Mouse (Mus musculus): ENCODE results near the gene Tada3. TPM values are rescaled to one million over a fixed set of nuclear protein-coding genes. Genes with fewer than 3 reads are reported as not detected.

Gene Tada3
- total RNA-seq, 4 experiments from 2014 or later = 43.4 to 49.8 (median 47.7) TPM

DNA sequence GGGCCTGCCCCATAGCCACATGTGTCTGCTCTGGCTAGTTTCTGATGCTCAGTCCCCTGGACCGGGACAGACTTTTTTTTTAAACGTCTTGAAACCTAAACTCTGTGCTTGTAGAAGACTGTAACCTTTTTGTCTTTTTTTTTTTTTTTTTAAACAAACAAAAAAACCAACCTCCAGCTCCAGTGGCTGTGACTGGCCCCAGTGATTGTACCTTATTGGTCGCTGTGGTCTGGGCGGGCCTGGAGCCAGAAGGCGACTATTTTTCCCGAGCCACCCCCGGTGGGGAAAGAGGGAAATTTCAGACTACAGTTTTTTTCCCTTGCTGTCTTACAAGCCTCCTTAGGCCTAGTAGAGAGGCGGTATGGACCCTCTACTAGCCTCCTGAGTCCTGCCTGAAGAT, 11.3 kb upstream of the Tada3 start, which contains the start of gene Ttll3:
Gene Ttll3 (plus strand): TSS at position 301 of the 400 bp plus-strand sequence.
- DNase-seq (ENCODE audit: low spot score in 2 of 2) = no peak

DNA sequence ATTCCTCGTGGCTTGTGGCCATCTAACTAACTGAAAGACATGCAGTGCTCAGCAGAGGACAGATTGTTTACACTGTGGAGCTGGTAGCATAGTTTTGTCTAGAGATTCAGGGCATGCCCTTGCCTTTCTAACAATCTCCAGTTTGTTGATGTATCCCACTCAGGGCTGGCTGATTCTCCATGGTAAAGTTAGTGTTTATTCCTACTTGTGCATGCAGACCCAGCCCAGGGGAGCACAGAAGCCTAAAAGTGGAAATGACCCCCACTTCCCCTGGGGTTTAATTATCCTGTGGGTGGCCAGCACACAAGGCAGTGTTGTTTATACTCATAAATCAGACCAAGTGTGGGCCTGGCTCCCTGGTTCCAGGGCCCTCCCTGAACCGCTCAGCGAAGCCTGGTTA, 8.3 kb upstream of the Tada3 start:
- no peak for DNase-seq (ENCODE audit: low spot score in 2 of 2)

DNA sequence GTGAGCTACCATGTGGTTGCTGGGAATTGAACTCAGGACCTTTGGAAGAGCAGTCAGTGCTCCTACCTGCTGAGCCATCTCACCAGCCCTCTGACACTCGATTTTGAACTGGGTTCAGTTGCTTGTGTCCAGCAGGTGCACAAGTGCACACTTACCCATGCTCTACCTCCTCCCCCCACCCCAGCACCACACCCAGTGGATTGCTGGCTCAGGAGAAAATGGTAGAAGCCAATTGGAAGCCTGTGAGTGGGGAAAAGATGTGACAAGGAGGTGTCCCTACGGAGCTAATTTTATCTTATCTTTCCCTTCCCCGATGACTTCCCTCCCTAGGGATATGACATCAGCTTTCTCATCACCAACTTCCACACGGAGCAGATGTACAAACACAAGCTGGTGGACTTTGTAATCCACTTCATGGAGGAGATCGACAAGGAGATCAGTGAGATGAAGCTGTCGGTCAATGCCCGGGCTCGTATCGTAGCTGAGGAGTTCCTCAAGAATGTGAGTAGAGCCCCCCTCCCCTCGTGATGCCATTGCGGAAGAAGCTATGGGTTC, 7.6 kb upstream of the Tada3 start:
- no peak for DNase-seq (ENCODE audit: low spot score in 2 of 2)

DNA sequence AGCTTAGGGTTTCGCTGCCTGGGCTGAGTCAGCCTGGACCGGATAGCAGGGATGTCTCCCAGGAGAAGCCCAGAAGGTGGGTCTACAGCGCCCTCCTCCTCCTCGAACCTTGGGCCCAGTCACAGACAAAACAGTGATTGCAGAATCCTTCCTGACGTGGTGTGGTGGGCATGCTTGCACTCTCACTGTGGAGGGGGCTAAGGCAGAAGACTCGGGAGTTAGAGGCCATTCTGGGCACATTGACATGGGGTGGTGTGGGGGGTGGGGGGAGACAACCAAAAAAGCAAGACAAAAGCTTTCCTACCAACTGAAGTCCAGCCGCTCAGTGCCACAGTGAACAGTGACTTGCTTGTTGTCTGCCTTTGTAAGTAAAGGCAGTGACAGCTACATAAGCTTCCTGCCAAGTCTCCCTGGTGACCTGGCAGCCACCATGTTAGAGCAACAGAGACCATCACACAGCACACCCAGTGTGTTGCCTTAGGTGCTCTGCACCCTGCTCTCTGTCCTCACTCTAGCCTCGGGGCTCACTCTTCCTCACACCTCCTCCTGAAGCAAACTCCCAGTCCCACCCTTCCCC, 6.8 kb upstream of the Tada3 start:
- DNase-seq (ENCODE audit: low spot score in 2 of 2) = peak; percentile 49 to 64

DNA sequence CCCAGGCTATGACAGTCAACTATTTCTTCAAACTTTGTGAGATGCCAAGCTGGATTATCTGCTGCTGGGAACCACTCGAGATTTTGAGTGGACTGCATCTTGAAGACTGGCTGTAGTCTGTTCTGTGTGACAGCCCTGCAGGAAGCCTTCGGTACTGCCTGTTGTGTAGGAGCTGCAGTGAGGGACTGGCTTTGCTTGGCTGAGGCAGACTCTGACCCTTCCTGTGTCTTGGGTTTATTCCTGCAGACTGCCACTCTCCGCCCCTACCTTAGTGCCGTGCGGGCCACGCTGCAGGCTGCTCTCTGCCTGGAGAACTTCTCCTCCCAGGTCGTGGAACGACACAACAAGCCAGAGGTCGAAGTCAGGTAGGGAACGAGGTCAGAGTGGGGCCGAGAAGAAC, 2.8 kb upstream of the Tada3 start:
- no peak for DNase-seq (ENCODE audit: low spot score in 2 of 2)

DNA sequence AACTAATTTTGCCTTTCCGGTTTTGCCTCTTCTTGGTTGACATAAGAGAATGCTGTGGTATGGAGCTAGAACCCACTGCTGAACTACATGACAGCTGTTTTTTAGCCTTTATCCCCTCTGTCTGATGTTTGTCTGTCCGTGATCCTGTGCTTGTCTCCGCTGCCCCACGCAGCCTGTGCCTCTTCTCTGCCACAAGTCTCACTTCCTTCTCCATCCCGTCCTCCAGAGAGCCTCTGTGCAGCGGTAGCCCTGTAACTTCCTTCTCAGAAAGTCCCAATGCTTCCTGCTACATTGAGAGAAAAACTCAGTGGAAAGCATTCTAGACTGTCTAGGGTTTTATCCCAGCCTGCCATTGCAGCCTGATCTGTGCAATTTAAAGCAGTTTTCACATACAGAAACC, 1.6 kb upstream of the Tada3 start:
- no peak for DNase-seq (ENCODE audit: low spot score in 2 of 2)

DNA sequence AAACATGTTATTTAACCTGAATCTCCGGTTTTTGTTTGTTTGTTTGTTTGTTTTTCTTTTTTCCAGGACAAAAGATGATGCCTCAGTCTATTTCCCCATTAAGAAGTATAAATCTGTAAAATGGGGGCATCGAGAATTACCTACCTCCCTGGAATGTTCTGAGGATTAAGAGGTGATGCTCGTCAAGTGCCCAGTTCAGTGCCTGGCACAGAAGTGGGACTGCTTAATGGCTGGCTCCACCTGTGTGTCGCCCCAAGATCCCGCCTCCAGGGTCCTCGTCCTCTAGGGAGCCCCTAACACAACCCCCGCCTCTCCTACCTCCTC, 549 bp downstream of the Tada3 start:
- no peak for DNase-seq (ENCODE audit: low spot score in 2 of 2)

DNA sequence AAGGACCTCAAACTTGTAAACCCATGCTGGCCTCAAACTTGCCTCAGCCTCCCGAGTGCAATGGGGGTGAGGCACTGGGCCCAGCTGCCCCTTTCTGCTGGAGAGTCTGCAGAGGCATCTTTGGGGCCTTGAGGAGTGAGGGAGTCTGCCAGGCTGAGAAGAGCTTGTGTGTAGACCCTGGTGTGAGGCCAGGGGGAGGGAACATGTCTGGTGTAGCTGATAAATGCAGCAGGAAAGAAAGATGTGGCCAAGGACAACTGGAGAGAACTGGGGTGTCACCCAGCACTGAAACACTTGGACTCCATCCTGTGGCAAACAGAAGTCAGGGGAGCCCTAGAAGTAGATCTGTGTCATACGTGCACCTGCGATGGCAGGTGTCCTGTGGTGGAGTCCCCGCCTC, 4.2 kb downstream of the Tada3 start:
- no peak for DNase-seq (ENCODE audit: low spot score in 2 of 2)

DNA sequence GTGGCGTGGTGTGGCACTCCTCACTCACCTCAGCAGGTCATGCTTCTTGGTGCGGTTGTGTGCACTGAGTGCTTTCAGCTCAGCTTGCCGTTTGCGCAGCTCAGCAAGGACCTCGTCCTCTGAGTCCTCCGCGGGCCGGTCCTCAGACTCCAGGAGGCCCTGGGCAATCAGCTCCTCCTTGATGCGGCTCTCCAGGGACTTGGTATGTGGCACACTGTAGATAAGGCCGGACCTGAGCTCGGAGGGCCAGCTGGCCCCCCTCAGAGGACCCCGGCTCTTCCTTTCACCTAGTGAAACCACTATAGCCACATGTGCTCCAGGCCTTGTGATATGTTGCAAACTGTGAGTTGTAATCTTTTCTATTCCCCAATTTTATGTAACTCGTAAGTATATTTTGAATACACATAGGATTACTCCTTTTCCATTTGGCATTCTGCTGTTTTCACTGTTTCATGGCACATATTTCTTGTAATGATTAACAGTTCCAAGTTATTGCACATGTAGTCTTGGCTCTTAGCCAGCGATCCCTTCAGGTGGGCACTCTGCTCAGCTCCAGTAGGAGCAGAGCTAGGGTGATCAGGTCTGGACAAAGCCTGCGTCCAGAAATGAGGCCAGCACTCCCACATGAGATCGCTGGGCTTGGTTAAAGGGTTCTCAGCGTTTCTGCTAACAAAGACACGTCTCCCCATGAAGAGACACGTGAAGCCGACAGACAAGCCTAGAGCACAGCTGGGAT, 7.3 kb downstream of the Tada3 start:
- no peak for DNase-seq (ENCODE audit: low spot score in 2 of 2)

DNA sequence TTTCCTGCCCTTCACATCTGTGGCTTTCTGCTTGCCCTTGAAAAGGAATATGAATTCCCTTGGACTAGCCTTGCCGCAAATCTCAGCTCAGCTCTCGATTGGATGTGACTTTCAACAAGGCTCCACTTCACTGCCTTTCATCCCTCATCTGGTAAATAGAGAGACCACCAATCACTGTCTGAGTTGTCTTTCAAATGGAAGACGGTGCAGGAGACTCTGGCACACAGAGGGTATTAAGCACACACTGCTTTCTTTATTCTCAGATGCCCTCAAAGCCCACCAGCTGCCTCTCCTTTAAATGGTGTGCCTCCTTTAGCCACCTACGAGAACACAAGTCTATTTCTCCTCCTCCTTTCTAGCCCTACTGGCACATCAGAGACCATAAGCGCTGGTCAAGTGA, 9.1 kb downstream of the Tada3 start:
- DNase-seq (ENCODE audit: low spot score in 2 of 2) = no peak

DNA sequence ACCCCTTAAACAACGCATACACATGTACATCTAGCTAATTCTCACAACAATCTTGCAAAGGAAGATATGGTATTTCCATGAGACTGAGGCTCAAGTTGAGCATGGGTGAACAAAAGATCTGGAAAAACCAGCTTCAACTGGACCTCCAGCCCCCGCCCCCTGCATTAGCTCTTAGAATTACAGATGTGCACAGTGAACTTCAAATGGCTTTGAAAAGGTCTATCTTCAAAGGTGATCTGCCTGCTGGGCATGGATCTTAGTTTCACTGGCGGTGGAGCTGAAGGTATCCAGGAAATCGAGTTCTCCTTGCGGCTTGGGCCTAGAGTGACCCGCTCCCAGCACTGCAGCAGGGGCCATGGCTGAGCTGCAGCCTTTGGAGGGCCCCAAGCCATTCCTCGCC, 9.6 kb downstream of the Tada3 start:
- no peak for DNase-seq (ENCODE audit: low spot score in 2 of 2)

DNA sequence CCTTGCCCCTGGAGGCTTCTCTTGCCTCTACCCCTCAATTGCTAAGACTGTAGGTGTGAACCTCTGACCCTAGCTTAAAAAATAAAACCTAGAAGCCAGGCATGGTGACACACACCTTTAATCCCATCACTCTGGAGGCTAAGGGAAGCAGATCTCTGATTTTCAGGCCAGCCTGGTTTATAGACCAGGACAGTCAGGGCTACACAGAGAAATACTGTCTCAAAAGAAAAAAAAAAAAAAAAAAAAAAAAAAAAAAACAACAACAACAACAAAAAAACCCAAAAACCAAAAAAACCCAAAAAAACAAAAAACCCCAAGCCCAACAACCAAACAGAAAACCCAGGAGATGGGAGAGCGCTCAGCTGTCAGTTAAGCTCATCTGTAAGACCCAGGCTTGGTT, 10.1 kb downstream of the Tada3 start:
- no peak for DNase-seq (ENCODE audit: low spot score in 2 of 2)

DNA sequence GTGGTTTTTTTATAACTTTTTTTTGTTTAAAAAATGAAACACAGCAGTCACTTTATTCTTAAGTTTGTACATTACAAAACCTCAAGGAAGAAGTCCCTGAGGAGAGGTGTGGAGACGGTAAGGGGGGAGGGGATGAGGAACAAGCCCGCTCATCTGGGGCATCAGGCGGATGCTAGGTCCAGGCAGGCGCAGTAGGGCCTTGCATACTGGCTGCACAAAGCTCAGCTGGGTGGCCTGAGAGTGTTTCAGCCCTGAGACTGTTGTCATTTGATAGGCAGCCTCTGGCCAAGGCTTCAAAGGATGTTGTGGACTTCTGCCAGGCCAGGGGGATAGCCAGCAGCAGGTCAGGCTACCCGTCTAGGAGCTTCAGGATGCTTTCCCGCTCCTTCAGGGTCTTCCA, 11.0 kb downstream of the Tada3 start:
- DNase-seq (ENCODE audit: low spot score in 2 of 2) = no peak

DNA sequence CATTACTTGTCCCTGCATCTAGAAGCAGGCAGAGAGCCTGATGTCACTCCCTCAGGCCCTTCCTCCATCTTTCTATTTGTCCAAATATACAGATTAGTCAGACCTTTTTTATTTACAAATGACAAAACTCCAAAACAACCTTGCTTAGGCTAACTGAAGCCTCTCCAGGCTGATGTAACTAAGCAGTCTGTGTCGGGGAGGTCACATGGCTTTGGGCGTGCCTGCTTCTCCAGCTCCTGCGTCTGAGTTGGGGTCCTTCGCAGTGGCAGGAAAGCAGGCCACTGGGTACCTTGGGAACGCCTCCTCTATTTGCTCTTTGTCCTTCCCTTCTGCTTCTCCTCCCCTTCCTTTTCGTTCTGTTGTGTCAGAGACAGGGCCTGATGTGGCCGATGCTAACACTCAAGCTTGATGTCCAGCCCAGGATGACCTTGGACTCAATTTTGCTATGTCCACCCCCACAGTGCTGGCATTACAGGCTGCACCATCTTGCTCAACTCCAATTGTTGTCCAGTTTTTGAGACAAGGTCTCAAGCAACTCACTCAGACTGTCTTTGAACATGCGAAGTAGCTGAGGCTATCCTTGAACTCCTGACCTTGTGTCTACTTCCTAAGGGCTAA, 13.1 kb downstream of the Tada3 start:
- no peak for DNase-seq (ENCODE audit: low spot score in 2 of 2)

DNA sequence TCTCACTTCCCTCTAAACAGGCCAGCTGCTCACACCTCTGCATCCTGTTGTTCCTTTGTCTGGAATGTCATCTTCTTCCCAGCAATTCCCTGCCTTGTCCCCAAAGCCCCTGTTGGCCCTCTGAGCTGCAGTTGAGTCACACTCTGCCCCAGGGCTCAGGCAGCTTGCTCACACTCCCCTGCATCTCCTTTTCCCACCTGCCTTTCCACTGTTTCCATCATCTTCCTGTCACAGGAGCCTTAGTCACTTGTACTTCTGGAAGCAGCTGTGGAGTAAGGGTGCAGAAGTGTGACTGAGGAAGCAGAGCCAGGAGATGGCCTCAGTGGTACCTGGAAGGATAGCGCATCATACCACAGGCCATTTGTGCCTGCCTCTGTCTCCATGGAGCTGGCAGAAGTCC, 15.4 kb downstream of the Tada3 start:
- no peak for DNase-seq (ENCODE audit: low spot score in 2 of 2)

DNA sequence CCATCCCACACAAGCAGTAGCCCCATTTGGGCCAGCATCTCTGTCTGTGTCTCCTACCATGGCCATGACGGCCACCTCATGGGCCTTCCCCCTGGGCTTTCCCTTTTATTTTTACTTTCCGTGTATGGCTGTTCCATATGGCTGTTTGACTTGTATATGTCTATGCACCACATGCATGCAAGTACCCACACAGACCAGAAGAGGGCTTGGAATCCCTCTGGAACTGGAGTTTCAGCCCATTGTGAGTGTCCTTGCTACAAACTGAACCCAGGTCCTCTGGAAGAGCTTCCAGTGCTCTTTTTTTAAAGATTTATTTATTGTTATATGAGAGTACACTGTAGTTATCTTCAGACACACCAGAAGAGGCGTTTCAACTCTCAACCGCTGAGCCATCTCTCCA, 16.2 kb downstream of the Tada3 start:
- DNase-seq (ENCODE audit: low spot score in 2 of 2) = no peak

DNA sequence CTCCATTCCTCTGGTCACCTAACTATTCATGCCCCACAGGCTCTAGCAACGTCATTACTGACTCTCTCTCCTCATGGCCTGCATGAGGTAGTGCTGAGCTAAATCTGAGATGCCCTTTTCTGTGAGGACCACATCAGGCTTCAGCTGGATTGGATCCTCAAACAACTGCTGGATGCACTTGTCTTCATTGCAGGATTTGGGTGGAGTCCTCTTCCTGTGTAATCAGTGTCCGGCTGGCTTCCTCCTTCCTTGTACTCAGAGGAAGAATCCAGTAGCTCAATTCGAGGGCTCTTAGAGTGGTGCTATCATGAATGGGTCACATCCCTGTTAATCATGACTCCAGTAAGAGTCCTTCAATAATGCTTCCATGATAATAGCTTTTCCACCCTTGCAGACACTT, 24.0 kb downstream of the Tada3 start:
- no peak for DNase-seq (ENCODE audit: low spot score in 2 of 2)

DNA sequence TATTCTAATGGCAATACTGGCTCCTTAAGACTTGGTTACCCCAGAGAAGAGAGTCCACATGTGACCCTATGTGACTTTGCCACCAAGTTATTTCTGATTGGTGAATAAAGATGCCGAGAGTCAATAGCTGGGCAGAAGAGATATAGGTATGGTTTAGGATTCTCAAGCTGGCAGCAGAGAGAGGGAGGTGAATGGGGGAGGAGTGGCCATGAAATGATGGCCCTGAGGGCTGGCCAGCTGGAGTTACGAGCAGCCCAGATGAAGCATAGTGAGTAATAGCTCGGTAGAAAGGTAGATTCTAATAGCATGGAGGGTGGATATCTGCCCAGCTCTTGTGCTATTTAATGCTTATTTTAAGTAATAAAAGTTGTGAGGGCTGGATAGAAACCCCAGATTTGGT, 24.9 kb downstream of the Tada3 start:
- no peak for DNase-seq (ENCODE audit: low spot score in 2 of 2)

DNA sequence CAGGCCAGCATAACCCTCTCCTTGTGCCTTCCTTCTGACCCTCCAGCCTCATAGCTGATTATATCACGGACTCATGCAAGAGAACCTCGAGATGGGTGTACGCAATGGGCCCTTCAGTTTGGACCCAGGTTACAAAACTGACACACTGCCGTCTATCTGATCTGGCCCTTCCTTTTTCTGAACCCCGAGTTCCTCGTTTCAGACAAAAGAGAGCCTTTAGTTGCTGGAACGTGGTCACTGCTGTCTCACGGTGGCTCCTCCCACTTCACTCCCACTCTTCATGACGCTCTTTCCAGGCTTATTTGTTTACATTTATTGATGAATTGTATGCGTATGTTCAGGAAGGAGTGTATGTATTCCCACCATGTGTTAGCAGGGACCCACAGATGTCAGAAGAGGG, 26.0 kb downstream of the Tada3 start:
- DNase-seq (ENCODE audit: low spot score in 2 of 2) = no peak

DNA sequence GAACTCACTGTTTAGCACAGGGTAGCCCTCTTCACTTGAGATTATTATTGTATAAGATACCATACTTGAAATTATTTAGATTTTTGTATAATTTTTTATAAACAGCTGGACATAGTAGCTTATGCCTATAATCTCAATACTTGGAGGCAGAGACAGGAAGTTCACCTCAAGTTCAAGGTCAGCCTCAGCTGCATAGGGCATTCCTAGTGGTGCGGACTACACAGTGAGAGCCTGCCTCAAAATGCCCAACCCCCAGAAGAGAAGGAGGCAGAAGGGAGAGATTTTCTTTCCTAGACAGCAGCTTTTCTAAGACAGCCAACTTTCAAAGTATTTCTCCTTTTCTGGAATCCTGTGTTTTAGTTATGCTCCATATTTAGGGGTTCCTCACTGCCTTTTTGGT, 26.5 kb downstream of the Tada3 start:
- DNase-seq (ENCODE audit: low spot score in 2 of 2) = no peak

DNA sequence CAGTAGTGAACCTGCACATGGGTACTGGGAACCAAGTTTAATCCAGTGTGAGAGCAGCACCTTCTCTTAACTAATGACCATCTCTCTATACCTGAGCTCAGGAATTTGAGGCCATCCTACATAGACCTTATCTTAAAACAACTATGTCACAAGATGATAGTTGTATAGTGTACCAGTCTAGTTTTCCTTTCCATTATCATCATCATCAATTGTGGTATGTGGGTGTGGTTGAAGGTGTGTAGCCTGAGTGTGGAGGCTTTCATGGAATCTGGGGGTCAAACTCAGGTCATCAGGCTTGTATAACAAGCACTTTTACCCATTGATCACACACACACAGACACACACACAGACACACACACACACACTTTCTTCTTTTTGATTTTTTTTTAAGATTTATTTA, 27.1 kb downstream of the Tada3 start:
- DNase-seq (ENCODE audit: low spot score in 2 of 2) = no peak

DNA sequence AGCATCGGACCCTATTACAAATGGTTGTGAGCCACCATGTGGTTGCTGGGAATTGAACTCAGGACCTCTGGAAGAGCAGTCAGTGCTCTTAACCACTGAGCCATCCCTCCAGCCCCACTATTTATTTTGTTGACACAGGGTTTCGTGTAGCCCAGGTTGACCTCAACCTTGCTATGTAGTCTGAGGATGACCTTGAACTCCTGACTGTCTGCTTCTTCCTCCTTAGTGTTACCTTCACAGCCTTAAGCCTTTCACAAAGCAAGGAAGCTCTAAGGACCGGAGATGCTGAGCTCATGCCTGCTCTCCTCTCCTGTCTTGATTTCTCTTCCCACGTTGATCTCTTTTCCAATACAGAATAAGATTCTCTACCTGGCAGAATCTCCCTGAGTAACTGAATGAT, 30.8 kb downstream of the Tada3 start:
- no peak for DNase-seq (ENCODE audit: low spot score in 2 of 2)

DNA sequence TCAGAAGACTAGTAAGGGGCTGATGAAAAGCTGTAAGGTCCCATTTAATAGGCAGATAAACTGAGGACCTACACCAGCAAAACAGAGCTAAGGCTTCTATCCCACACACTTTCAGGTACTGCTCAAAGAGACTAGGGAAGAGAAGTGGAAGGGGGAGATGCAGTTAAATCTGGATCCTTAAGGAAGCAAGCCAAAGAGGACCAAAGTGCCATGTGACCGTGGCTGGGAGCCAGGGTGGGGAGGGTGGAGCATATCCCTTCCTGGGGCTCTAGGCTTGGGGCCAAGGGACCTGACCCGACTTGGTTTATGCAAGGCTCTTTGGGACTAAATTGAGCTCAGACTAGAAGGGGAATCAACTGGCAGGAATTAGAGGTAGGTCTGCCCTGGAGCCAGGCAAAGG, 33.4 kb downstream of the Tada3 start:
- DNase-seq (ENCODE audit: low spot score in 2 of 2) = no peak
